Mouse (Mus musculus) intestine, embryonic 14.5 days (tissue): ENCODE results near the gene Rims3. TPM values are rescaled to one million over a fixed set of nuclear protein-coding genes. Genes with fewer than 3 reads are reported as not detected.

Experiments
- ATAC-seq: fragments of 200-750 bp; cut with Nextera tagmentation; replicated peaks from 2 replicates; pipeline ENCODE4 v1.8.0; 2017; ENCODE audit warnings: low read depth, moderate number of reproducible peaks, moderate TSS enrichment, moderate library complexity; ENCODE audit not compliant: low FRiP score, low TSS enrichment
- DNase-seq: peaks from one replicate; pipeline ENCODE4 v3.0.0-alpha.2; 2018; ENCODE audit warnings: low spot score
- H3K27ac ChIP-seq: fragments of 300-500 bp; sonication (generic); 2 replicates; pipeline ENCODE4 v1.5.1; 2014; ENCODE audit warnings: low read depth, mild to moderate bottlenecking, control low read depth
- H3K27me3 ChIP-seq: fragments of 300-500 bp; sonication (generic); replicated peaks from 2 replicates; pipeline ENCODE4 v1.6.1; 2014; ENCODE audit warnings: low read length, control low read depth; ENCODE audit not compliant: control insufficient read depth, insufficient read depth
- H3K36me3 ChIP-seq: fragments of 300-500 bp; sonication (generic); 2 replicates; pipeline ENCODE4 v1.6.1; 2014; ENCODE audit warnings: low read length, control low read depth; ENCODE audit not compliant: control insufficient read depth, insufficient read depth
- H3K4me1 ChIP-seq: fragments of 300-500 bp; sonication (generic); replicated peaks from 2 replicates; pipeline ENCODE4 v1.6.1; 2014; ENCODE audit warnings: low read length, control low read depth, mixed read lengths; ENCODE audit not compliant: control insufficient read depth, insufficient read depth
- H3K4me2 ChIP-seq: fragments of 300-500 bp; sonication (generic); 2 replicates; pipeline ENCODE4 v1.6.1; 2014; ENCODE audit warnings: low read length
- H3K4me3 ChIP-seq: fragments of 300-500 bp; sonication (generic); 2 replicates; pipeline ENCODE4 v1.5.1; 2014; ENCODE audit warnings: low read depth, low read length, control low read depth, mixed read lengths
- H3K9ac ChIP-seq: fragments of 300-500 bp; sonication (generic); 2 replicates; pipeline ENCODE4 v1.6.1; 2014; ENCODE audit warnings: mild to moderate bottlenecking, low read length
- H3K9me3 ChIP-seq: fragments of 300-500 bp; sonication (generic); 2 replicates; pipeline ENCODE4 v1.6.1; 2016; ENCODE audit warnings: low read length, control low read depth; ENCODE audit not compliant: control insufficient read depth
- WGBS: fragments of 180-500 bp; shearing (Covaris S2); extraction: QIAGEN DNeasy Blood & Tissue Kit; methylation state at CpG from one replicate; pipeline ENCODE4 v1.1.7; 2014; 5-methylcytosine and 5-hydroxymethylcytosine counted together
- polyA plus RNA-seq: library from polyadenylated mRNA; unstranded; fragments of >200 nt; fragmentation: Nextera tagmentation; extraction: Ambion mirVana; gene quantifications from 2 replicates; pipeline ENCODE4 v1.2.1, GENCODE M21; 2014

The Rims3 gene
- polyA plus RNA-seq, 1 experiment from 2014 or later, result 2.2 TPM

DNA sequence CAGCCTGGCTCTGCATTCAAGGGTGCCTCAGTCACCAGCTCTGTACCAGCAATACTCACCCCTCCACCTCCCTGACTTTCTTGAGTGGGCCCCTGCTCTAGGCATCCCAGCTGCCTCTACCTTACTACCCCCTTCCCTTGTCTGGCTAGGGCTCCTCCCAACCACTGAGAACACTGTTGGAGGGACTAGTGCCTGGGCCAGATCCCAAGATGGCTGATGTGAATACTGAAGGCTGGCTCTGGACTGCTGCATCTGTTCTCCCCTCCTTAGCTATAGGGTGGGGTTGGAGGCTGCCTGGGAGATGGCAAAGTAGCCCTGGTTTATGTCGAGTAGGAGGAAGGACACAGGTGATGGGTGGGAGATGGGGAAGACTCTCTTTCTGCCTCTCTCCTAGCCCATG is 37.9 kb downstream of the Rims3 start:
- Histone ChIP-seq H3K9me3 (no peaks in the 10 kb centered on the region), H3K27ac (no peak overlapping the region), H3K9ac (no peak overlapping the region), H3K4me2 (no peak overlapping the region), H3K36me3 (no peaks in the 10 kb centered on the region), H3K27me3 (no peaks in the 10 kb centered on the region), H3K4me1 (no peaks in the 10 kb centered on the region), H3K4me3 (no peak overlapping the region)
- DNase-seq, result no peak
- ATAC-seq, result no peak
- WGBS, result 58% methylated on average over 1 of the region's 1 CpGs

- Histone ChIP-seq H3K4me2 (no peak overlapping the region), H3K4me3 (no peak overlapping the region), H3K9me3 (no peaks in the 10 kb centered on the region), H3K27ac (no peak overlapping the region), H3K27me3 (no peaks in the 10 kb centered on the region), H3K4me1 (no peaks in the 10 kb centered on the region), H3K9ac (no peak overlapping the region), H3K36me3 (no peaks in the 10 kb centered on the region)
- WGBS, result 63% methylated on average over 11 of the region's 11 CpGs
- no peak for ATAC-seq
- no peak for DNase-seq
These were observed 39.2 kb downstream of the Rims3 start for GRCm38 (mm10) chr4:120893656-120894401.

GRCm38 (mm10) chr4:120894584-120894983 is 40.0 kb downstream of the Rims3 start:
- DNase-seq (no peak), ATAC-seq (no peak)
- H3K9ac ChIP-seq, result no peak overlapping the region
- WGBS, result 71% methylated on average over 11 of the region's 11 CpGs
- no peak overlapping the region for H3K27ac ChIP-seq
- no peaks in the 10 kb centered on the region for H3K36me3 ChIP-seq
- no peaks in the 10 kb centered on the region for H3K9me3 ChIP-seq
- H3K4me1 ChIP-seq, result no peaks in the 10 kb centered on the region
- H3K4me3 ChIP-seq, result no peak overlapping the region
- H3K4me2 ChIP-seq, result no peak overlapping the region
- no peaks in the 10 kb centered on the region for H3K27me3 ChIP-seq

DNA sequence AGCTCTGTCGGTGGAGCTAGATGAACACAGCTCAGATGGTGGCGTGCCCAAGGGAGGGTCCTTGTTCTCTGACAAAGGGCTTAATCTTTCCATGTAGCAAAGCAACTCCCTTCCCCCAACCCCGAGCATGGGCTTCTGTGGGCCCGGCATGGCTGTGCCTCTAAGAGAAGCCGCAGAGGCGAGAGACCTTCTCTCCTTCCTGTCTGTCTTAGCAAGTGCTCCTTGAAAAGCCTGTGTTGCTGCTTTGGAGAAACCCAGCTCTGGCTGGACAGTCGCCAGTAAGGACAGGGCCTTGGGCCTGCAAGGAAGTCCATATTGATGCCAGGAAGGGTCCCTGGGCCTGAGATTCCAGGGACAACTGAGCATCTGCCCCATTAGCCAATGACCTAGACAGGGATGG is 40.6 kb downstream of the Rims3 start:
- no peak for ATAC-seq
- Histone ChIP-seq H3K27ac (no peak overlapping the region), H3K4me3 (no peak overlapping the region), H3K9ac (no peak overlapping the region), H3K4me1 (no peaks in the 10 kb centered on the region), H3K27me3 (no peaks in the 10 kb centered on the region), H3K9me3 (no peaks in the 10 kb centered on the region), H3K4me2 (no peak overlapping the region), H3K36me3 (no peaks in the 10 kb centered on the region)
- DNase-seq, result no peak
- 81% methylated on average over 7 of the region's 7 CpGs for WGBS

DNA sequence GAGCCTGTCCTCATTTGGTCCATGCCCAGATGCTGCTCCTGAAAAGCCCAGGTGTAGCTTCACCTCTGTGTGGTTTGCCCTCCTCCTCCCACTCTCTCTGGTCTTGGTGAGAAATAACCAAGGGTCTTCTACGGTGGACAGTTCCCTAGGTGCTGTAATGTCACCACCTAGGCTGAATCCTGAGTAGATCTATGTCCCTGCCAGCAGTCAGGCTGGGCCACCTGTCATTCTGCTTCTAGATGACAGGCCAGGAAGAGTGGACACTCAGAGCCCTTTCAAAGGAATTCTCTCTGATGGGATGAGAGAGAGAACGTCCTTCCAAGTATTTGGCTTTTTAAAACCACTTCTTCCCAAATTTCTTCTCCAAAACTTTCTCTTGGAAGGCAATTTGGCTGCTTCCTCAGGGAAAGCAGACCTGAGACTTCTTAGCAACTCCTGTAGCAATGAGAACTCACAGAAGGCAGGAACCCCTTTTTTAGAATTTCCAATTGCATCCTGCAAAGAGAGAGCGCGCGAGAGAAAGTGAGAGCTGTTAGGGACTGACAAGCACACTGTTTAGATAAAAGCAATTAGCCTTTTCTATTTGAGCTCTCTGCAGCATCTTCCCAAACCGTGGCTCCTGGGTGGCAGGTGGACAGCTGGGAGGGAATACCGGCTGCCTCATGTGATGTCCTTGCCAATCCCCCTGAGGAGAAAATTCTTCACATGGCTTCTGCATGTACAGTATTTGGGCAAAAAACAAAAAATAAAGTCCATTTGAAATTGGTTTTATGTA is 41.4 kb downstream of the Rims3 start:
- no peaks in the 10 kb centered on the region for H3K9me3 ChIP-seq
- H3K27ac ChIP-seq, result no peak overlapping the region
- no peaks in the 10 kb centered on the region for H3K27me3 ChIP-seq
- no peaks in the 10 kb centered on the region for H3K4me1 ChIP-seq
- no peak overlapping the region for H3K4me3 ChIP-seq
- no peak for ATAC-seq
- no peaks in the 10 kb centered on the region for H3K36me3 ChIP-seq
- DNase-seq, result no peak
- H3K9ac ChIP-seq, result no peak overlapping the region
- WGBS, result 63% methylated on average over 7 of the region's 7 CpGs
- no peak overlapping the region for H3K4me2 ChIP-seq

- Histone ChIP-seq H3K27me3 (no peaks in the 10 kb centered on the region), H3K4me3 (no peak overlapping the region), H3K4me2 (no peak overlapping the region), H3K27ac (no peak overlapping the region), H3K36me3 (no peaks in the 10 kb centered on the region), H3K4me1 (no peaks in the 10 kb centered on the region), H3K9me3 (no peaks in the 10 kb centered on the region), H3K9ac (no peak overlapping the region)
- ATAC-seq, result no peak
- 38% methylated on average over 4 of the region's 4 CpGs for WGBS
- no peak for DNase-seq
These were observed 49.9 kb downstream of the Rims3 start for GRCm38 (mm10) chr4:120904533-120904932.

- no peaks in the 10 kb centered on the region for H3K9me3 ChIP-seq
- no peaks in the 10 kb centered on the region for H3K36me3 ChIP-seq
- H3K4me1 ChIP-seq, result no peaks in the 10 kb centered on the region
- ATAC-seq, result no peak
- no peak overlapping the region for H3K27ac ChIP-seq
- no peak for DNase-seq
- H3K9ac ChIP-seq, result no peak overlapping the region
- no peaks in the 10 kb centered on the region for H3K27me3 ChIP-seq
- H3K4me3 ChIP-seq, result no peak overlapping the region
- H3K4me2 ChIP-seq, result no peak overlapping the region
- 85% methylated on average over 5 of the region's 5 CpGs for WGBS
These were observed 51.0 kb downstream of the Rims3 start for GRCm38 (mm10) chr4:120905644-120906043.

GRCm38 (mm10) chr4:120909558-120910150 is 55.0 kb downstream of the Rims3 start:
- H3K36me3 ChIP-seq, result no peaks in the 10 kb centered on the region
- no peak overlapping the region for H3K27ac ChIP-seq
- DNase-seq (peak; percentile 92), ATAC-seq (no peak)
- no peaks in the 10 kb centered on the region for H3K9me3 ChIP-seq
- H3K4me2 ChIP-seq, result no peak overlapping the region
- no peaks in the 10 kb centered on the region for H3K27me3 ChIP-seq
- H3K9ac ChIP-seq, result no peak overlapping the region
- 32% methylated on average over 15 of the region's 15 CpGs for WGBS
- H3K4me1 ChIP-seq, result no peaks in the 10 kb centered on the region
- no peak overlapping the region for H3K4me3 ChIP-seq
